Mouse (Mus musculus): ENCODE measurements around the gene Sh2d7. TPM values are rescaled to one million over a fixed set of nuclear protein-coding genes. Genes with fewer than 3 reads are reported as not detected.

The Sh2d7 gene
- polyA plus RNA-seq, 1 experiment from 2014 or later: 0.09 TPM

- Histone ChIP-seq H3K4me2 (no peak overlapping the region), H3K4me1 (peaks cover 16% of the 10 kb centered on the region), H3K27me3 (no peaks in the 10 kb centered on the region), H3K36me3 (replicated peaks) (no peaks in the 10 kb centered on the region), H3K4me3 (replicated peaks) (no peak overlapping the region), H3K27ac (no peak overlapping the region), H3K9ac (no peak overlapping the region), H3K9me3 (no peaks in the 10 kb centered on the region)
- ATAC-seq (ENCODE audit: low FRiP score): no peak
- WGBS: 81% methylated on average over 2 of the region's 2 CpGs
These were observed 8.8 kb upstream of the Sh2d7 start for GRCm38 (mm10) chr9:54529950-54530349.

DNA sequence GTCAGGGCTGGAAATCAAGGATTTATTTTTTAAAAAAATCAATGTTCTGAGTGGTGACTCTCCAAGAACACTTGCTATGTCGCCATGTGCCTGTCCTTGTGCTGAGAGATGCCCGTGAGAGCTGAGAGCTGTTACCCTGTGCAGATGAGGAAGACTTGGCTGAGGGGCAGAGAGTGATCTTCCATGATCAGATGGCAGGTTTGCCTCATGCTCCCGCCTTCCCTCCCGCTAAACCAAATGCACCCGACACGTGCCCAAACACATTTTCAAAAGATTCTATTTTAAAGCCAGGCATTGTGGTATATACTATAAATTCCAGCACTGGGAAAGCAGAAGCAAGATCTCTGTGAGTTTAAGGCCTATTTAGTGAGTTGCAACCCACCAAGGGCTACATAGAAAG, 7.9 kb upstream of the Sh2d7 start:
- Histone ChIP-seq H3K36me3 (replicated peaks) (no peaks in the 10 kb centered on the region), H3K4me1 (peaks cover 16% of the 10 kb centered on the region), H3K27ac (no peak overlapping the region), H3K9ac (no peak overlapping the region), H3K4me2 (no peak overlapping the region), H3K27me3 (no peaks in the 10 kb centered on the region), H3K9me3 (no peaks in the 10 kb centered on the region), H3K4me3 (replicated peaks) (no peak overlapping the region)
- 86% methylated on average over 6 of the region's 6 CpGs for WGBS
- no peak for ATAC-seq (ENCODE audit: low FRiP score)

GRCm38 (mm10) chr9:54531421-54531820, 7.4 kb upstream of the Sh2d7 start:
- peaks cover 16% of the 10 kb centered on the region for H3K4me1 ChIP-seq
- no peak overlapping the region for H3K27ac ChIP-seq
- no peaks in the 10 kb centered on the region for H3K36me3 ChIP-seq (replicated peaks)
- H3K27me3 ChIP-seq: no peaks in the 10 kb centered on the region
- no peak for ATAC-seq (ENCODE audit: low FRiP score)
- no peak overlapping the region for H3K9ac ChIP-seq
- H3K9me3 ChIP-seq: no peaks in the 10 kb centered on the region
- H3K4me2 ChIP-seq: no peak overlapping the region
- H3K4me3 ChIP-seq (replicated peaks): no peak overlapping the region

GRCm38 (mm10) chr9:54532926-54533325, 5.9 kb upstream of the Sh2d7 start:
- 89% methylated on average over 2 of the region's 2 CpGs for WGBS
- Histone ChIP-seq H3K4me3 (replicated peaks) (no peak overlapping the region), H3K9ac (no peak overlapping the region), H3K4me2 (no peak overlapping the region), H3K4me1 (peaks cover 20% of the 10 kb centered on the region), H3K27ac (0 out of 2 replicates have a peak overlapping the region, but pooled peaks have one; percentile 26), H3K27me3 (no peaks in the 10 kb centered on the region), H3K36me3 (replicated peaks) (no peaks in the 10 kb centered on the region), H3K9me3 (no peaks in the 10 kb centered on the region)
- no peak for ATAC-seq (ENCODE audit: low FRiP score)

- ATAC-seq (ENCODE audit: low FRiP score): peak; percentile 70; the same call in 1 of the 2 replicates
- H3K27ac ChIP-seq: peak overlapping the region; percentile 56; the same call in 1 of the 2 replicates
- H3K4me2 ChIP-seq: no peak overlapping the region
- H3K27me3 ChIP-seq: no peaks in the 10 kb centered on the region
- 59% methylated on average over 5 of the region's 5 CpGs for whole genome bisulfite sequencing
- no peak overlapping the region for H3K9ac ChIP-seq
- H3K9me3 ChIP-seq: no peaks in the 10 kb centered on the region
- H3K36me3 ChIP-seq (replicated peaks): no peaks in the 10 kb centered on the region
- H3K4me3 ChIP-seq (replicated peaks): no peak overlapping the region
- peaks cover 20% of the 10 kb centered on the region for H3K4me1 ChIP-seq
These were observed 4.8 kb upstream of the Sh2d7 start for GRCm38 (mm10) chr9:54533975-54534374.

DNA sequence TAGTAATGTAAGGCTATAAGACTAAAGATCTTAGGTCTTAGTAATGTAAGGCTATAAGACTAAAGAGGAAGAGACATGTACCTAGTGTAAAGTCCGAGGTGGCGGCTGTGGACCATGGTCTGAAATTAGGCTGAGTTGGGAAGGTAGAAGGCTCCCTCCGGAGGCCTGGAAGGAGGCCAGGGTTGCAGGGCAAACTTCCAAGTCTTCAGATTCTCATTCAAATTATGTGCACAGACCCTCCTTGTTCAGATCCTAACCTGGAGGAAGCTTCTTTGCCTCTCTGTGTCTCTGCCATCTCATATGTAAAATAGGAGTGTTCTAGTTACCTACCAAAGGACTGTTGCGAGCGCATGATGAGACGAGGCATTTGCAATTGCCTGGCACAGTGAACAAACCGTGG, 2.5 kb upstream of the Sh2d7 start:
- Histone ChIP-seq H3K4me1 (peaks cover 20% of the 10 kb centered on the region), H3K4me3 (replicated peaks) (no peak overlapping the region), H3K27me3 (no peaks in the 10 kb centered on the region), H3K9ac (no peak overlapping the region), H3K27ac (no peak overlapping the region), H3K4me2 (no peak overlapping the region), H3K36me3 (replicated peaks) (no peaks in the 10 kb centered on the region), H3K9me3 (no peaks in the 10 kb centered on the region)
- ATAC-seq (ENCODE audit: low FRiP score): no peak
- 73% methylated on average over 7 of the region's 7 CpGs for WGBS

DNA sequence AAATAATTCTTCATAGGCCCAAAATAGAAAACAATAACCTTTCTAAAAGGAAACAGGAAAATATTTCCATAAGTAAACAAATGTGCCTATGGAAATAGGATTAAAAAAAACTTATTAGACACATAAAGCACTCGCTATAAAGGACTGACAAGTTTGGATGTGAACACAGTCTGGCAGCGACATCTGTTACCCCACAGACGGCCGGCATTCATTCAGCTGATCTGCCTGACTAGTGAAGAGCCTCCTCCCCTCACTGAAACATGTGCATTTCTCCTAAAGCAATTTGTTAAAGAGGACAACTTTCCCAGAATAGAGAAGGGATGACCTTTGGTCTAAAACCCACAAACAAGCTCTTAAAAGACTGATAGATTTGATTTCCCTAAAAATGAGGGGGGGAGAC, 1.8 kb upstream of the Sh2d7 start:
- no peak for ATAC-seq (ENCODE audit: low FRiP score)
- peaks cover 20% of the 10 kb centered on the region for H3K4me1 ChIP-seq
- H3K36me3 ChIP-seq (replicated peaks): no peaks in the 10 kb centered on the region
- no peak overlapping the region for H3K4me2 ChIP-seq
- H3K9ac ChIP-seq: no peak overlapping the region
- no peaks in the 10 kb centered on the region for H3K27me3 ChIP-seq
- 55% methylated on average over 4 of the region's 4 CpGs for WGBS
- H3K27ac ChIP-seq: no peak overlapping the region
- H3K4me3 ChIP-seq (replicated peaks): no peak overlapping the region
- H3K9me3 ChIP-seq: no peaks in the 10 kb centered on the region

- WGBS: 81% methylated on average over 3 of the region's 3 CpGs
These were observed 1.3 kb upstream of the Sh2d7 start for GRCm38 (mm10) chr9:54537480-54537879.

DNA sequence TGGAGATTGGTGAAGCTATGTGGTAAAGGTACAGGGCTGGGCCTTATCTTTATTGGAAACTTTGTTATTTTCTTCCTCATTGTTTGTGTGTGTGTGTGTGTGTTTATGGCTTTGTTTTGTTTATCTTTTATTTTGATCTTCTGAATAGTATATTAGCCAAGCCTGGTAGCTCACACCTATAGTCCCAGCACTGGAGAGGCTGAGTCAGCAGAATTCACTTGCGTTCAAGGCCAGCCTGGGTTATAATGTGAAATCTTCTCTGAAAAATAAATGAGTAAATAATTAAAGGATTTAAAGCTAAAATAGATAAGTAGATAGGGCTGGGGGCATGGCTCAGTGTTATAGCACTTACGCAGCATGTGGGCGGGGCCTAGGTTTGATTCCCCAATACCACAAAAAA, 540 bp upstream of the Sh2d7 start:
- Histone ChIP-seq H3K9me3 (no peaks in the 10 kb centered on the region), H3K4me3 (replicated peaks) (no peak overlapping the region), H3K27ac (no peak overlapping the region), H3K36me3 (replicated peaks) (no peaks in the 10 kb centered on the region), H3K27me3 (no peaks in the 10 kb centered on the region), H3K4me2 (no peak overlapping the region), H3K4me1 (peaks cover 13% of the 10 kb centered on the region), H3K9ac (no peak overlapping the region)
- no peak for ATAC-seq (ENCODE audit: low FRiP score)
- 95% methylated on average over 3 of the region's 3 CpGs for WGBS

More at GRCm38 (mm10) chr9:54537480-54537879, 1.3 kb upstream of the Sh2d7 start:
- H3K4me2 ChIP-seq: no peak overlapping the region
- H3K27me3 ChIP-seq: no peaks in the 10 kb centered on the region
- no peak overlapping the region for H3K9ac ChIP-seq
- H3K9me3 ChIP-seq: no peaks in the 10 kb centered on the region
- H3K27ac ChIP-seq: peak overlapping the region; percentile 44; the same call in 1 of the 2 replicates
- H3K4me1 ChIP-seq: peaks cover 17% of the 10 kb centered on the region
- H3K36me3 ChIP-seq (replicated peaks): no peaks in the 10 kb centered on the region
- H3K4me3 ChIP-seq (replicated peaks): no peak overlapping the region
- ATAC-seq (ENCODE audit: low FRiP score): no peak

DNA sequence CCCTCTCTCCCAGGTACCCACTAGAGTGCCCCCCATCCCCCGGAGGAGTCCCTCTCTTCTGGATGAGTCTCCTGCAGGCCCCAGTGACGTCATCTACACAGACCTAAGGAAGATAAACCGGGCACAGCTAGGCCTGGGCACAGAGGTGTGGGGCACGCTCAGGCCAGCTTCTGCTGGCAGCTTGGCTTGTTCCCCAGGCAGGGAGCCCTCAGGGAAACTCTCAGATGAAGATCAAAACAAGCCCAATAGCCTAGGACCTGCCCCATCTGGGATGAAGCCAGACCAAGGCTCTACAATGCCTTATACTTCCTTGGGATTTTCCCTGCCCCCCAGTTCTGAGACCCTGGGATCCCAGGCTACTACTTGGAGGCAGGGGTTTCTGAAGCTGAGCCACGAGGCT, 2.0 kb downstream of the Sh2d7 start:
- Histone ChIP-seq H3K4me2 (no peak overlapping the region), H3K27me3 (no peaks in the 10 kb centered on the region), H3K9me3 (no peaks in the 10 kb centered on the region), H3K27ac (no peak overlapping the region), H3K9ac (no peak overlapping the region), H3K4me3 (replicated peaks) (no peak overlapping the region), H3K36me3 (replicated peaks) (no peaks in the 10 kb centered on the region), H3K4me1 (peaks cover 4% of the 10 kb centered on the region; the same call in 1 of the 2 replicates)
- WGBS: 87% methylated on average over 5 of the region's 5 CpGs
- no peak for ATAC-seq (ENCODE audit: low FRiP score)

DNA sequence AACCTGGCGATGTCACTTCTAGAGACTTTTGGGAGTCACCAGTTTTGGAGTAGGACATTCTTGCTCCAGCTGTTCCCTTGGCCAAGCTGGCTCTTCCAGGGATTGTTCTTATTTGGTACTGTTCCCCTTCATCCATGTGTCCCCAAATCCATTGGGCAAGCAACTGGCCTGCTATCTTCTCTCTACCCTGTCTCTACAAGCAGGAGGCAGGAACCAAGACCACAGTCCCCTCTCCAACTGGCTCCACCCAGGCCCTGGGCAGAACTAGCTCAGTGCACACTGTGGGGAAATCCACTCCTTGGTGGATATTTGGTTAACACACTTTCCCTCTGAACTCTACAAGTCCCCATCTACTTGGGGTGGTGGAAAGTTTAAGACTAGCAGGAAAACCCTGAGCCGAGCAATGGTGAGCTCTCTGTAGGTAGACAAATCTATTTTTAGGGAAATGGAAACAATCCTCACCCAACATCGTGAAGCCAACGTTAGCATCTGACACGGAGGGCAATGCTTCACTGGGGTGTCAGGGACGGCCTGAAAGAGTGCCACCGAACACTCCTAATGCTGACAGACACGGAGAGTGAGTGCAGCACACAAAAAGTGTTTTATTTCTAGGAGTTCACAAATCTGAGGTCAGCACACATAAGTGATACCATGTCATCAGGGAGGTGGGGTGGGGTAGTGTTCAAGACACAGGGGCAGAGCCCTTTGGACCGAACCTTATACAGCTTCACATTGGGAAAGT, 5.6 kb downstream of the Sh2d7 start:
- H3K4me3 ChIP-seq (replicated peaks): no peak overlapping the region
- WGBS: 86% methylated on average over 9 of the region's 9 CpGs
- no peaks in the 10 kb centered on the region for H3K4me1 ChIP-seq
- no peak overlapping the region for H3K4me2 ChIP-seq
- H3K36me3 ChIP-seq (replicated peaks): no peaks in the 10 kb centered on the region
- H3K27me3 ChIP-seq: no peaks in the 10 kb centered on the region
- no peak overlapping the region for H3K27ac ChIP-seq
- H3K9ac ChIP-seq: no peak overlapping the region
- ATAC-seq (ENCODE audit: low FRiP score): no peak
- no peaks in the 10 kb centered on the region for H3K9me3 ChIP-seq

DNA sequence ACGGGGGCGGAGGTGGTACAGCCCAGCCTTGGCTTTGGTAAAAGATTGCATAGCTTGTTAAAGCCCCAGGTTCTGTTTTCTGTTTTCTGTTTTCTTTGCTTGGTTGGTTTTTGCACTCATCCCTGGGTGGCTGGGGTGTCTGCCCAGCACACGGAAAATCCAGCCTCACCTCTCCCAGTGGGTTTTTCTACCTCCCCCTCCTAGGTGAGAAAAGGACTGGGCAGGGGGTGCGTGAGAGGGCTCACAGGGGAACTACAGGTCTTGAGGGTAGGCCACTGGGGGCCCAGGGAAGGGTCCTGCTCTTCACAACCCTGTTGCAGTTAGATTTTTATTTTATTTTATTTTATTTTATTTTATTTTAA, 6.2 kb downstream of the Sh2d7 start:
- H3K27me3 ChIP-seq: no peaks in the 10 kb centered on the region

DNA sequence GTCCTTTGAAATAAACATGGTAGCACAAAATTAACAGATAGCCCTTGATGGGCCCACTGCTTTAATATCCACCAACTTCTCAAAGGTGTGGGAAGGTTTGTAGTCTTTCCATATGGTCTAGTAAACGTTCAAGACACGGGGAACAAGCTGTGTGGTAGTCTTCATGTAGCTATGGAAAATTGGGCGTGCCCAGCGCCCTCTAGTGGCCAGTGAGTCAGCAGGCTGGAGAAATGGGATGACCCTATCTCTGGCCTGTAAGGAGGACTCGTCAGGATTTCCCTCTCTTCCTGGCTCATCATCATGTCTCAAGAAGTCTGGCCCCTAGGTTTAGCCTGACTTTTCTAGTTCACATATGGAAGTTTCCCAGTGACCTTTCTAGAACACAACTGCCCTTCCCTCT, 8.8 kb downstream of the Sh2d7 start:
- WGBS: 19% methylated on average over 5 of the region's 5 CpGs
- peak; percentile 9; the same call in 1 of the 2 replicates for ATAC-seq (ENCODE audit: low FRiP score)
- H3K4me3 ChIP-seq (replicated peaks): no peak overlapping the region
- H3K36me3 ChIP-seq (replicated peaks): no peaks in the 10 kb centered on the region
- no peak overlapping the region for H3K4me2 ChIP-seq
- H3K4me1 ChIP-seq: no peaks in the 10 kb centered on the region
- no peak overlapping the region for H3K9ac ChIP-seq
- H3K9me3 ChIP-seq: no peaks in the 10 kb centered on the region
- no peaks in the 10 kb centered on the region for H3K27me3 ChIP-seq
- H3K27ac ChIP-seq: no peak overlapping the region

More for the DNA sequence above, 6.2 kb downstream of the Sh2d7 start:
- 93% methylated on average over 4 of the region's 4 CpGs for WGBS
- no peak overlapping the region for H3K27ac ChIP-seq
- ATAC-seq (ENCODE audit: low FRiP score): no peak
- H3K4me1 ChIP-seq: no peaks in the 10 kb centered on the region
- no peak overlapping the region for H3K4me2 ChIP-seq
- no peak overlapping the region for H3K4me3 ChIP-seq (replicated peaks)
- no peak overlapping the region for H3K9ac ChIP-seq
- no peaks in the 10 kb centered on the region for H3K36me3 ChIP-seq (replicated peaks)
- H3K9me3 ChIP-seq: no peaks in the 10 kb centered on the region

Measured in forebrain, embryonic 12.5 days (tissue).